Mouse (Mus musculus) MEL (cell line): ENCODE measurements around the gene Plekhf1. TPM values are rescaled to one million over a fixed set of nuclear protein-coding genes. Genes with fewer than 3 reads are reported as not detected.

ENCODE experiments used
- DNase-seq: peaks from one replicate; pipeline ENCODE4 v3.0.0; 2011; ENCODE audit warnings: low read depth, low spot score
- H3K27ac ChIP-seq: 2 replicates; pipeline ENCODE4 v1.5.1; 2012; ENCODE audit warnings: low read depth, mild to moderate bottlenecking, control low read depth, low read length, moderate library complexity; ENCODE audit not compliant: control insufficient read depth
- H3K27me3 ChIP-seq, 2 experiments: fragments of 150-350 bp in 1 of 2; sonication (generic) in 1 of 2; 2 replicates each; pipeline ENCODE4 v1.6.1; 2012; ENCODE audit warnings: low read length in 2 of 2, mild to moderate bottlenecking in 2 of 2, improper control_type of control experiment in 1 of 2, moderate library complexity in 1 of 2; ENCODE audit not compliant: insufficient read depth in 2 of 2, control insufficient read depth in 1 of 2
- H3K36me3 ChIP-seq, 2 experiments: 2 replicates each; pipeline ENCODE4 v1.6.1; 2012 to 2014; ENCODE audit warnings: low read length in 2 of 2, improper control_type of control experiment in 1 of 2, inconsistent platforms in 1 of 2, mild to moderate bottlenecking in 1 of 2; ENCODE audit not compliant: insufficient read depth in 2 of 2, control insufficient read depth in 1 of 2
- H3K4me1 ChIP-seq, 2 experiments: fragments of 150-350 bp in 1 of 2; sonication (generic) in 1 of 2; 2 replicates each; pipeline ENCODE4 v1.6.1; 2012; ENCODE audit warnings: low read length in 2 of 2, improper control_type of control experiment in 1 of 2, mild to moderate bottlenecking in 1 of 2; ENCODE audit not compliant: insufficient read depth in 2 of 2, control insufficient read depth in 1 of 2
- H3K4me3 ChIP-seq, 2 experiments: fragments of 150-350 bp in 1 of 2; sonication (generic) in 1 of 2; 2 replicates each; pipeline ENCODE4 v1.5.1; 2012; ENCODE audit warnings: low read depth in 2 of 2, low read length in 2 of 2, mild to moderate bottlenecking in 2 of 2, moderate library complexity in 2 of 2, control low read depth in 1 of 2, improper control_type of control experiment in 1 of 2; ENCODE audit not compliant: control insufficient read depth in 1 of 2, insufficient read depth in 1 of 2
- H3K79me2 ChIP-seq: 2 replicates; pipeline ENCODE4 v1.6.1; 2012; ENCODE audit warnings: mild to moderate bottlenecking, low read length, moderate library complexity; ENCODE audit not compliant: control insufficient read depth, poor library complexity, insufficient read depth
- H3K9ac ChIP-seq: 2 replicates; pipeline ENCODE4 v1.6.1; 2012; ENCODE audit warnings: low read depth, mild to moderate bottlenecking, control low read depth, low read length, moderate library complexity; ENCODE audit not compliant: control insufficient read depth, poor library complexity, severe bottlenecking
- H3K9me3 ChIP-seq: fragments of 150-350 bp; sonication (generic); replicated peaks from 2 replicates; pipeline ENCODE4 v1.6.1; 2012; ENCODE audit warnings: mild to moderate bottlenecking, low read length, improper control_type of control experiment, moderate library complexity; ENCODE audit not compliant: insufficient read depth
- BHLHE40 ChIP-seq: IDR thresholded peaks from 2 replicates; pipeline ENCODE4 v1.6.1; 2012; ENCODE audit warnings: low read depth, mild to moderate bottlenecking, inconsistent platforms, low read length, improper control_type of control experiment, borderline replicate concordance
- CHD1 ChIP-seq: IDR thresholded peaks from 2 replicates; pipeline ENCODE4 v1.6.1; 2012; ENCODE audit warnings: low read depth, mild to moderate bottlenecking, inconsistent platforms, low read length, improper control_type of control experiment
- CHD2 ChIP-seq: IDR thresholded peaks from 2 replicates; pipeline ENCODE4 v1.6.1; 2011; ENCODE audit warnings: low read length, improper control_type of control experiment
- CTCF ChIP-seq, 3 experiments: IDR thresholded peaks in 2 of 3; conservative IDR thresholded peaks in 1 of 3; 2 replicates each; pipeline ENCODE4 v1.5.1; 2011 to 2012; ENCODE audit warnings: low read length in 3 of 3, low read depth in 2 of 3, mild to moderate bottlenecking in 2 of 3, improper control_type of control experiment in 1 of 3, inconsistent platforms in 1 of 3, mixed read lengths in 1 of 3, moderate library complexity in 1 of 3; ENCODE audit not compliant: control insufficient read depth in 1 of 3, insufficient read depth in 1 of 3, poor library complexity in 1 of 3, severe bottlenecking in 1 of 3
- E2F4 ChIP-seq: IDR thresholded peaks from 2 replicates; pipeline ENCODE4 v1.6.1; 2011; ENCODE audit warnings: low read depth, low read length, improper control_type of control experiment, borderline replicate concordance
- GABPA ChIP-seq: IDR thresholded peaks from 2 replicates; pipeline ENCODE4 v1.6.1; 2012; ENCODE audit warnings: low read depth, mild to moderate bottlenecking, inconsistent platforms, low read length, improper control_type of control experiment, moderate library complexity
- GATA1 ChIP-seq: IDR thresholded peaks from 2 replicates; pipeline ENCODE4 v1.6.1; 2011; ENCODE audit warnings: low read depth, low read length, improper control_type of control experiment
- HCFC1 ChIP-seq: IDR thresholded peaks from 2 replicates; pipeline ENCODE4 v1.6.1; 2012; ENCODE audit warnings: low read depth, mild to moderate bottlenecking, inconsistent platforms, low read length, improper control_type of control experiment, moderate library complexity
- JUND ChIP-seq: IDR thresholded peaks from 2 replicates; pipeline ENCODE4 v1.6.1; 2011; ENCODE audit warnings: low read depth, mild to moderate bottlenecking, improper control_type of control experiment, low read length
- KAT2A ChIP-seq: conservative IDR thresholded peaks from 2 replicates; pipeline ENCODE4 v1.6.1; 2012; ENCODE audit warnings: low read depth, low read length, improper control_type of control experiment, inconsistent platforms
- MAFK ChIP-seq: IDR thresholded peaks from 2 replicates; pipeline ENCODE4 v1.6.1; 2011; ENCODE audit warnings: low read depth, mild to moderate bottlenecking, low read length, improper control_type of control experiment, borderline replicate concordance
- MAX ChIP-seq: IDR thresholded peaks from 2 replicates; pipeline ENCODE4 v1.6.1; 2011; ENCODE audit warnings: low read length, improper control_type of control experiment
- MAZ ChIP-seq: IDR thresholded peaks from 2 replicates; pipeline ENCODE4 v1.6.1; 2012; ENCODE audit warnings: low read depth, mild to moderate bottlenecking, inconsistent platforms, low read length, improper control_type of control experiment
- MEF2A ChIP-seq: IDR thresholded peaks from 2 replicates; pipeline ENCODE4 v1.6.1; 2014; ENCODE audit warnings: low read depth, mild to moderate bottlenecking, inconsistent platforms, low read length, improper control_type of control experiment; ENCODE audit not compliant: poor library complexity, insufficient replicate concordance, severe bottlenecking; ENCODE audit errors: extremely low read depth
- MXI1 ChIP-seq: IDR thresholded peaks from 2 replicates; pipeline ENCODE4 v1.6.1; 2011; ENCODE audit warnings: mild to moderate bottlenecking, low read depth, low read length, improper control_type of control experiment
- NELFE ChIP-seq: IDR thresholded peaks from 2 replicates; pipeline ENCODE4 v1.6.1; 2011; ENCODE audit warnings: low read depth, low read length, improper control_type of control experiment
- NRF1 ChIP-seq: IDR thresholded peaks from 2 replicates; pipeline ENCODE4 v1.6.1; 2014; ENCODE audit warnings: low read depth, mild to moderate bottlenecking, inconsistent platforms, low read length, improper control_type of control experiment, moderate library complexity; ENCODE audit not compliant: poor library complexity, insufficient read depth, severe bottlenecking
- POLR2A ChIP-seq, 2 experiments: IDR thresholded peaks; 2 replicates each; pipeline ENCODE4 v1.6.1; 2011 to 2012; ENCODE audit warnings: low read length in 2 of 2, mild to moderate bottlenecking in 2 of 2, control low read depth in 1 of 2, improper control_type of control experiment in 1 of 2, low read depth in 1 of 2, moderate library complexity in 1 of 2; ENCODE audit not compliant: control insufficient read depth in 1 of 2, insufficient read depth in 1 of 2, poor library complexity in 1 of 2
- POLR2AphosphoS2 ChIP-seq: IDR thresholded peaks from 2 replicates; pipeline ENCODE4 v1.6.1; 2011; ENCODE audit warnings: low read length, improper control_type of control experiment
- RAD21 ChIP-seq: IDR thresholded peaks from 2 replicates; pipeline ENCODE4 v1.6.1; 2011; ENCODE audit warnings: mild to moderate bottlenecking, low read depth, low read length, improper control_type of control experiment
- SMC3 ChIP-seq: IDR thresholded peaks from 2 replicates; pipeline ENCODE4 v1.6.1; 2011; ENCODE audit warnings: low read depth, low read length, improper control_type of control experiment
- TAL1 ChIP-seq: IDR thresholded peaks from 2 replicates; pipeline ENCODE4 v1.6.1; 2012; ENCODE audit warnings: mild to moderate bottlenecking, inconsistent platforms, low read length, moderate library complexity, mixed read lengths
- TBP ChIP-seq: IDR thresholded peaks from 2 replicates; pipeline ENCODE4 v1.8.0; 2011; ENCODE audit warnings: low read depth, low read length, improper control_type of control experiment
- TCF12 ChIP-seq: IDR thresholded peaks from 2 replicates; pipeline ENCODE4 v1.6.1; 2014; ENCODE audit warnings: low read depth, mild to moderate bottlenecking, inconsistent platforms, low read length, improper control_type of control experiment, moderate library complexity
- USF1 ChIP-seq: IDR thresholded peaks from 2 replicates; pipeline ENCODE4 v1.6.1; 2014; ENCODE audit warnings: low read depth, mild to moderate bottlenecking, inconsistent platforms, low read length, improper control_type of control experiment, moderate library complexity
- ZC3H11A ChIP-seq: IDR thresholded peaks from 2 replicates; pipeline ENCODE4 v1.6.1; 2012; ENCODE audit warnings: low read depth, mild to moderate bottlenecking, inconsistent platforms, low read length, improper control_type of control experiment
- ZKSCAN1 ChIP-seq: IDR thresholded peaks from 2 replicates; pipeline ENCODE4 v1.6.1; 2012; ENCODE audit warnings: low read depth, mild to moderate bottlenecking, inconsistent platforms, low read length, improper control_type of control experiment, moderate library complexity
- polyA plus RNA-seq, 2 experiments: library from polyadenylated mRNA; stranded (reverse) in 1 of 2; unstranded in 1 of 2; fragments of >175 nt in 1 of 2; fragments of >200 nt in 1 of 2; gene quantifications; 2 replicates each; pipeline versions ENCODE4 v1.2.1 to v1.2.4; 2012; ENCODE audit warnings: low replicate concordance in 2 of 2, low read depth in 1 of 2; ENCODE audit not compliant: insufficient read length in 2 of 2, insufficient read depth in 1 of 2, missing spikeins in 1 of 2
- total RNA-seq: library from RNA; depleted of rRNA; stranded (reverse); fragments of 300-350 nt; gene quantifications from 2 replicates; pipeline ENCODE4 v1.2.3, GENCODE M21; 2012

The Plekhf1 gene
- total and polyA plus RNA-seq, 3 experiments: 0.89 to 1.7 TPM; not detected in 1

GRCm38 (mm10) chr7:38220866-38221265, 7.0 kb downstream of the Plekhf1 start:
- no peaks in the 10 kb centered on the region for H3K9me3 ChIP-seq
- no peak overlapping the region for H3K9ac ChIP-seq
- H3K4me1 ChIP-seq: no peaks in the 10 kb centered on the region
- no peaks in the 10 kb centered on the region for H3K79me2 ChIP-seq
- no peaks in the 10 kb centered on the region for H3K27me3 ChIP-seq
- no peak overlapping the region for H3K4me3 ChIP-seq
- TF ChIP-seq MAZ (no peak), KAT2A (no peak), GABPA (no peak), ZC3H11A (no peak), BHLHE40 (no peak), CHD2 (no peak), ZKSCAN1 (no peak), TBP (no peak), POLR2AphosphoS2 (no peak), E2F4 (no peak), MEF2A (no peak), NRF1 (no peak), TAL1 (no peak), HCFC1 (no peak), USF1 (no peak), MAFK (no peak), NELFE (no peak), JUND (no peak), RAD21 (no peak), CTCF (IDR thresholded peaks at IDR 0.05 in 2 of 3, conservative IDR thresholded peaks at IDR 0.05 in 1 of 3; ENCODE audit: control insufficient read depth in 1 of 3, insufficient read depth in 1 of 3, low read depth in 2 of 3, low read length in 3 of 3, poor library complexity in 1 of 3, severe bottlenecking in 1 of 3) (no peak)
- no peak overlapping the region for H3K27ac ChIP-seq
- H3K36me3 ChIP-seq: no peaks in the 10 kb centered on the region
- DNase-seq: no peak

DNA sequence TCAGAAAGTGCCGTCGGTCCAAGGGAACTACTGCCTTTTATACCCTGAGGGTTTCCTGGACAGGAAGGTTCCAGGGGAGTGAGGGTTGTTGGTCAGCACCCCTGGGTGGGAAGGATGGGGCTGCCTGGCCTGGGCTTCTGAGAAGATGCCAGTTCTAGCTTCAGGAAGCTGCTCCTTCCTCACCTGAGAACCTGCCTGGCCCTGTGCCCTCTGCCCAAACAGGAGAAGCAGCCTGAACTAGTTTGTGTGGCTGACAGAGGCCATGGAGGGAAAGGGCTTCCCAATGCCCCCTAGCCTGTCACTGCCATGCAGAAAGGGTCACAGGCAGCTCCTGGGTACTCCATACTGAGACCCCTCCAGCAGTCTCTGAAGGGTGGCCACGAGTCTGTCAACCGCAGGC, 8.3 kb downstream of the Plekhf1 start:
- Histone ChIP-seq H3K36me3 (no peaks in the 10 kb centered on the region), H3K4me3 (no peak overlapping the region)

More for the DNA sequence above, 8.3 kb downstream of the Plekhf1 start:
- H3K27ac ChIP-seq: no peak overlapping the region
- TF ChIP-seq TCF12: no peak
- no peak for TF ChIP-seq MXI1
- no peak for TF ChIP-seq MAX
- no peak for TF ChIP-seq USF1
- no peak for TF ChIP-seq CTCF (IDR thresholded peaks at IDR 0.05 in 2 of 3, conservative IDR thresholded peaks at IDR 0.05 in 1 of 3; ENCODE audit: control insufficient read depth in 1 of 3, insufficient read depth in 1 of 3, low read depth in 2 of 3, low read length in 3 of 3, poor library complexity in 1 of 3, severe bottlenecking in 1 of 3)
- TF ChIP-seq GATA1: no peak
- no peak for TF ChIP-seq ZKSCAN1
- TF ChIP-seq POLR2A (IDR thresholded peaks at IDR 0.05; ENCODE audit: control insufficient read depth in 1 of 2, insufficient read depth in 1 of 2, low read depth in 1 of 2, low read length in 2 of 2, poor library complexity in 1 of 2): no peak
- no peak for TF ChIP-seq HCFC1
- no peak for TF ChIP-seq CHD1
- no peak for TF ChIP-seq BHLHE40
- no peak for TF ChIP-seq SMC3
- TF ChIP-seq RAD21: no peak
- no peak overlapping the region for H3K9ac ChIP-seq
- no peaks in the 10 kb centered on the region for H3K79me2 ChIP-seq
- DNase-seq: no peak
- no peaks in the 10 kb centered on the region for H3K9me3 ChIP-seq
- no peaks in the 10 kb centered on the region for H3K4me1 ChIP-seq
- H3K27me3 ChIP-seq: no peaks in the 10 kb centered on the region
